Mouse (Mus musculus) embryonic stem cell, embryonic (primary cell): ENCODE results near the gene Rgs12.

ENCODE experiments used
- CTCF ChIA-PET, 4 experiments: fragments of 300-600 bp in 2 of 4; fragments of 350-600 bp in 2 of 4; sonication (Branson Sonifier 250); formaldehyde crosslinking; loops; one replicate each; lab custom pipeline; 2022; ENCODE audit warnings: inconsistent platforms in 2 of 4; lab: Charles Lee
- POLR2A ChIA-PET, 4 experiments: fragments of 300-600 bp in 2 of 4; fragments of 350-600 bp in 2 of 4; sonication (Branson Sonifier 250); formaldehyde crosslinking; loops; one replicate each; lab custom pipeline; 2022; ENCODE audit warnings: antibody characterized with exemption in 4 of 4, inconsistent platforms in 1 of 4; lab: Charles Lee

Rgs12 gene

DNA sequence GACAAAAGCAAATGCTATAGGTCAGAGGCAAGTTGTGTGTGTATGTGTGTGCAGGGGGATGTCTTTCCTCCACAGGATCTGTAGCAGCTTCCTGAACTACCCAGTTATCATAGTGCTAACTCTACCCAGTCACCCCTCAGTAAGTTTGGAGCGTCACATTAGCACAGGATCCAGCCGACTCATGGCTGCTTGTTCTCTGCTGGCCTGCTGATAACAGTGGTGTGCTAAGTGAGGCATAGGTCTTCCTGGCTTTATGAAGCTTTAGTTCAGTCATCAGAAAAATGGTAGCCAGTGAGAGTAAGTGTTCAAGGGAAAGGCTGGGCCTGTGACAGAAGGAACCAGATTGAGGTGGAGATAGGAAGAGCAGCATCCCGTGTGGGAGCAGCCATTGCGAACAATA, 25.3 kb upstream of the Rgs12 start:
- POLR2A ChIA-PET = no interaction called here
- CTCF ChIA-PET = no interaction called here

DNA sequence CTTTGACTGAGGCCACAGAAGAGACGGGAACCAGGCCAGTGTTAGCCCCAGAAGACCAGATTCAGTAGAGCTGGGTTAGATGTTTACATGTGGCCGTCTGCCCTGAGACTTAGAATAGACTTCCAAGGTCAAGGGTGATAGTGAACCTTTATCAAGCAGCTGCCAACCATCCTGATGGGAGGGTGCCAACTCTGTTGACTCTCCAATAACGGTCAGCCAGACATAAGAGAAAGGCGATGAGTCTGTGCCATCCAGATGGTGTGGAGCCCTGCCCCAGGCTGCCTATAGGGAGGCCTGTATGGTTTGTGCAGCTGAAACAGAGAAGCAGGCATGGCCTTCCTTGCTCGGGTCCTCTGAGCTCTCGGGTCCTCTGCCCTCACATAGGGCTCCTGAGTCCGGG, 24.7 kb upstream of the Rgs12 start:
- POLR2A ChIA-PET = no interaction called here
- CTCF ChIA-PET = no interaction called here

DNA sequence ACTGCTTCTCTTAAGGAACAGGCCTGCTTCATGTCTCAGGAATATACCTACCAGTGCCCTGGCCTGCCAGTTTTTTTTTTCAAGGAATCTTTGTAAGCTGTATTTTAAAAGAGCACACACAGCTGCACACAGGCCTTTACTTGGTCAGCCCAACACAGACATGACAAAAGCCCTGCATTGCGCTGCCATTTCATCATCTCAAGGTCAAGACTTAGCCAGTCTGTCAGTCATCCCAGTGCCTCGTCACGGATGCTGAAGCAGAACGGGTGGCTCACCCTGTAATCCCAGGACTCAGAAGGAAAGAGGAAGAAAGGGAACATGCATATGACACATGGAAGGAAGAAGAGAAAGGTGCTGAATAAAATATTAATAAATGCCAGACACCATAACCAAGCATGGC, 21.6 kb upstream of the Rgs12 start:
- ChIA-PET CTCF (interaction anchor here in 1 of 4 experiments (0.6 kb wide), 1 partner anchor 396 kb away, joined by 3 read pairs; no protein-coding TSS in a partner anchor), POLR2A (interaction anchor here in 1 of 4 experiments (1.2 kb wide), 1 partner anchor 21 kb away, joined by 4 read pairs; the partner anchor contains the start of gene Rgs12)

DNA sequence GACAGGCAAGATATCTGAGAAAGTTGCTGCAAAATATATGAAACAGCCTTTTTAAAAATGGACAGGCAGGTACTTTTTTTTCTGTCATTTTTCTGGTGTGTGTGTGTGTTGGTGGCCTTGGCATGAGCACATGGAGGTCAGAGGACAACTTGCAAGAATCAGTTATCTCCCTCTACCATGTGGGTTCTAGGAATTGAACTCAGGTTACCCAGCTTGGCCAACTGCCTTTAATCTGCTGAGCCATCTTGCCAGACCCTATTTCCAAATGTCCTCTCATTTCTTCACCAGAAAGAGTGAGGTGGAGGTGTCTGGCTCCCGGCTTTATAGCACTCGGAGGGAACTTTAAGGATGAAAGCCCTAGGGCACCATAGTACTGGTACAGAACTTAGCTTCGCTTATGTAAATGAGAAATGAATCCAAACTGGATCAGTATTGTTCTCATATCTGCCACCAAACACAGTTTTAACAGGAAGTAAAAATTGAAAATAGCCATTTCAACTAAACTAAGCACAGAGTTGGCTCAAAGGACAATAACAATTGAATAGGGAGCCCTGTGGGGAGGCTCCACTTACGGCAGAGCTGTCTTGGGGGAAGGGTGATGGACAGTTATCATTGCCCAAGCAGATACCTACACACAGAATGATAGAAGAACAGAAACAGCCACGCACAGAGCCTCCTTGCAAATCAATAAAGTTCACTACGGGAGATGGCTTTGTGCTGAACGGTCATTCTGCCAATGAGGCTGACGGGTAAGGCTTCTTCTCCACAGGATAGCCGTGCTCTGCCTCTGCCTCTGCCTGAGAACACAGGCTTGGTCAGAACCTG, 18.9 kb upstream of the Rgs12 start:
- CTCF ChIA-PET = interaction anchor here in 1 of 4 experiments (1.3 kb wide), 1 partner anchor 15 kb away, joined by 3 read pairs; no protein-coding TSS in a partner anchor
- POLR2A ChIA-PET = no interaction called here

DNA sequence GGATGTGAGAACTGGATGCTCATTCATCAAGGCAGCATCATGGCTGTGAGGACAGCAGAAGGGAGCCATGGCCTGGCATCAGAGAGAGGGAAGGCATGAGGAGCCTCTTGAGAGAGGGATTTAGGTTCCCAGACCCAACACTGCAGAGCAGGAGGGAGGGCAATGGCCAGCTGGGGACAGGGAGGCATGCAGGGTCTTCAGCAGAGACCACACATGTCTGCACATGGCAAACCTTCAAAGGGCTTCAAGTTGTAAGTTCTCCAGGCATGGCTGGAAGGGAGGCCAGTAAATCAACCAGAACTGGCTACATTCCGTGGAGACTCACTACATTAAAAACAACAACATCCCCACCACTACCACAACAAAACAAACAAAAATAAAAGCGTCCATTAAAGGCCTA, 18.2 kb upstream of the Rgs12 start:
- POLR2A ChIA-PET = interaction anchor here in 2 of 4 experiments (0.8 to 1.2 kb wide), 2 partner anchors 18 to 734 kb away, joined by 3 to 5 read pairs; partner anchors contain the start of gene Rgs12 (in 1 of the 2)
- CTCF ChIA-PET = interaction anchor here in 1 of 4 experiments (1.3 kb wide), 1 partner anchor 15 kb away, joined by 3 read pairs; no protein-coding TSS in a partner anchor

DNA sequence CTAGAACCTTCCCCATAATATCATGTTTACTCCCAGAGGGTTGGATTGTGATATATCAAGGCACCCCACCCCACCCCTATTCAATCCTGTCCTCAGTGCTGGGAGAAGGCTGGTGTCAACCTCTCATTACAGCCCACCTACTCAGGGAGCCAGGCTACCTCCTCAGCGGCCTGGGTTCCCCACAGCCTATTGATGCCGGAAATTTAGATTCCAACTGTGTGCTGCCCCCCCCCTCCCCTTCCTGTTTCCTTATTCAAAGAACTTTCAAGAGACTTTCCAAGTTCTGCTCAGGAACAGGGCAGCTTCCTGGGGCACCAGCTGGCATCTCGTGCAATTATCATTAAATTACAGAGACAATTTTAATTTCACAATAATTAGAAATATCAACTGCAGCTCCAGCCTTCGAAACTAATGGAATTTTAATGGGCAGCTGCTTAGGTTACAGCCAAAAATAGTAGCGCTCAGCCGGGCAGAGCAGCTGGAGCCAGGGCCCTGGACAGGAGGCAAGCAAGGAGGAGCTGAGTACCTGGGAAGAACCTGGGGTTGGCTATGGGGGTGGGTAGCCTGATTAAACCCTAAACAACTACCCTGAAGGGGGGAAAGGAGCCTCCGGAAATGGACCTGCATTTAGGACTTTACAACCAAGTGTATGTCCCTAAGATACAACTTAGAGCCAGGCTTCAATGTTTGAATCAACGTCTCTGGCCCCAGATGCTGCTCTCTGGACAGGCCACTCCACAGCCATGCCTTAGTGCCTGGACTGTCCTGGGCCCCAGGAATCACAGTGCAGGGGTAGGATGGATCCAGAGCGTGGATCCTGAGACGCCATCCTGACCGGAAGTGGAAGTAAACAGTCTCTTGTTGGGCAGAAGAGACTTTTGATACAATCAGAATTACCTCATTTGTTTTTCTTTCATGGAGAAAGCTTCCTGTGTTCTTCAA, 17.5 kb upstream of the Rgs12 start:
- CTCF ChIA-PET = interaction anchor here in 2 of 4 experiments (1.3 to 1.4 kb wide), 3 partner anchors 16 to 111 kb away, joined by 3 to 4 read pairs (median 3); partner anchors contain the start of gene Hgfac (in 1 of the 2)
- POLR2A ChIA-PET = interaction anchor here in 3 of 4 experiments (0.6 to 1.3 kb wide), 8 partner anchors 12 to 733 kb away, joined by 3 to 6 read pairs (median 4); partner anchors contain the start of gene Rgs12 (in 2 of the 3)

DNA sequence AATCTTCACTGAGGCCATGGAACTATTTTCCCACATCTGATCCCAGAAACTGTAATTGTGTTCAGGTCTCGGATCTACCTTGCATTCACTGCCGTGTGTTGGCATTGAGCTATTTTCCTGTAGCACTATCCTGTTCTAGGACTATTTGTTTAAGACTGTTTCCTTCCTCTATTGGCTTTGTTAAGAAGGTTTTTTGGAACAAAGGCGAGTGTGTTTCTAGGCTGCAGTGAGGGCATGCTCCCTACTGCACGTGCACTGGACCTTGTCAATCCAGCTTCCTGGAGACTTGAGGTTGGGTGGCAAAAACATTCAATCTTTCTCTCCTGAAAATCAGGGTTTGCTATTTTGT, 16.8 kb upstream of the Rgs12 start:
- POLR2A ChIA-PET = interaction anchor here in 3 of 4 experiments (0.8 to 1.3 kb wide), 6 partner anchors 11 to 171 kb away, joined by 3 to 6 read pairs (median 4); partner anchors contain the start of gene Rgs12 (in 2 of the 3)
- CTCF ChIA-PET = interaction anchor here in 3 of 4 experiments (0.7 to 1.4 kb wide), 3 partner anchors 109 to 254 kb away, joined by 3 to 4 read pairs (median 3); partner anchors contain the start of gene Hgfac (in 1 of the 3)

DNA sequence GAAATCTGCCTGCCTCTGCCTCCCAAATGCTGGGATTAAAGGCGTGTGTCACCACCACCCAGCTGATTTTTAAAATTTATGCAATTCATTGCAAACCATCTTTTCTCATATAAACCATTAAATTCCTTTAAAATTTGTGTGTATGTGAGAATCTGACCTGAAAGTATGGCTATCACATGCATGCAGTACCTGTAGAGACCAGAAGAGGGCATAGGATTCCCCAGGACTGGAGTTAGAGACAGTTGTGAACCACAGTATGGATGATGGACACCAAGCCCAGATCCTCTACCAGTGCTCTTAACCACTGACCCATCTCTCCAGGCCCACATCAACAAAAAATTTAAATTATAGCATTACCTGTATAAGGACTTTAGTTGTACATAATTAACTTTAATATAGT, 15.8 kb upstream of the Rgs12 start:
- CTCF ChIA-PET = interaction anchor here in 3 of 4 experiments (0.6 to 1.4 kb wide), 6 partner anchors 8 to 1084 kb away, joined by 3 to 5 read pairs (median 3); partner anchors contain the start of genes Hgfac (in 1 of the 3) and Rgs12 (in 1 of the 3)
- POLR2A ChIA-PET = interaction anchor here in 1 of 4 experiments (0.6 to 1.2 kb wide), 2 partner anchors 10 to 176 kb away, joined by 3 read pairs; no protein-coding TSS in a partner anchor

DNA sequence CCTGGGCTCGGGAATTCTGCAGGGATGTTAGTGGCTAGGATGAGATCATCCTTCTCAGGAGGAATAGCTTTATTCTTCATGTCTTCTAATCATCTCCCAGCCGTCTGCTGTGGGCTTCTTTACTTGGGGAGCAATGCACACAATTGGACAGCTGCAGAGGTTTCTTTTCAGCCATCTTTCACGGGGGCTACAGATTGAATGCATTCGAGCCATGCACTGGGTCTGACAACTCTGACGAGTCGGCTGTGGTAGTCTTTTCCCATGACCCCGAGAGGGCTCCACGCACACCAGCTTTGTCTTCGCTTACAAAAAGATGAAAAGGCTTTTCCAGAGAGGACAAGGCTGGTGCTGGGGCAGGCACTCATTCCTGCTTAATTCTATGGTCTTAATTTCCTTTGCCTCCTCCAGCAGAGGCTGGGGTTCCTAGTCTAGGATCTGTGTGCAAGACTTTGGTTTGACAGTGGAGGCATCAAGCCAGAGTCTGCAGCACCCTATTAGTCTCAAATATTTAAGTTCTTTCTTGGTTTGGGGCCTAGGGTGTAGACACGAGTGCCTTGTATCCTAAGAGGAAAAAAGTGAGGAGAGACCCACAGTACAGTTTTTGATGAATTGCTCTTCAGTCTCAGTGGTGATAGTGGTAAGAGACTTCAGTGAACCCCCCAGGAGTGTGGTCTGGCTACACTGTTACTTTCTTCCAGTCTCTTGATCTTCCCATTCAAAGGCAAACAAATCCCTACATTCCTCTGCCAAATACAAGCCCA, 7.4 kb upstream of the Rgs12 start:
- ChIA-PET CTCF (interaction anchor here in 2 of 4 experiments (0.5 to 0.9 kb wide), 3 partner anchors 9 to 264 kb away, joined by 3 to 8 read pairs (median 4); no protein-coding TSS in a partner anchor), POLR2A (no interaction called here)

DNA sequence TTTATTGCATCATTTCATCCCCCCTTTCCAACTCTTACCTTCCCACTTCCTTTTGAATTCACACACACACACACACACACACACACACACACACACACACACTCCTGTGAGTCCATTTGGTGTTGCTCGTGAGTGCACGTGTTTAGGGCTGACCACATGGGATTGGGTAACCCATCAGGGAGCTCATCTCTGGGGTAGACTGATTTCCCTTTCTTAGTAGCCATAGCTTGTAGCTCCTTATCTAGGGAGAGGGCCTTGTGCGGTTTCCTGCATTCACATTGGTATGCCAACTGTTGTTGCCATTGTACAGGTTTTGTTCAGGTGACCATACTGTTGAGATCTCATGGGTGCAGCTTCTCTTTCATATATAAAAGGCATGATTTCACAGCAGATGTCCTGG, 5.8 kb upstream of the Rgs12 start:
- POLR2A ChIA-PET = interaction anchor here in 2 of 4 experiments (0.6 to 1.3 kb wide), 5 partner anchors 11 to 161 kb away, joined by 3 to 4 read pairs (median 3); no protein-coding TSS in a partner anchor
- CTCF ChIA-PET = interaction anchor here in 2 of 4 experiments (0.7 to 0.9 kb wide), 2 partner anchors 185 to 795 kb away, joined by 3 read pairs; no protein-coding TSS in a partner anchor

DNA sequence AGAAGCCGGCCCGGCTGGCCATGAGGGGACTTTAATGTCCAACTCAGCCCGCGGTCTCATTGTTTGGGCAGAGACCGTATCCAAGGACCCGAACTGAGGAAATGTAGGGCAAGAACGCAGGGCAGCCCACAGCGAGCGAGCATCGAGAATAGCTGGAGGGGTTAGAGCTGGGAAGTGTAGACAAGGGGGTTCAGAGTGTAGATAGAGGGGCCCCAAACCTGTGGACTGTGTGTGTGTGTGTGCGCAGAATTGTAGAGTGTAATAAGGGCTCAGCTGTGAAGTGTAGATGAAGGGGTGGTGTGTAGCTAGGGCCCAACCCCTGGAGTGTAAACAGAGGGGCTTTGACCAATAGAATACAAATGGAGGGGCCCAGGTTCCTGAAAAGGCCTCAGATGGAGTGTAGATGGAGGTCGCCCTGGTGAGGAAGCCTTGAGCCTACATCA, 545 bp downstream of the Rgs12 start:
- CTCF ChIA-PET = interaction anchor here in 3 of 4 experiments (0.6 to 2.6 kb wide), 17 partner anchors 17 to 1165 kb away, joined by 3 to 9 read pairs (median 5); no protein-coding TSS in a partner anchor
- POLR2A ChIA-PET = interaction anchor here in 3 of 4 experiments (0.6 to 2.7 kb wide), 40 partner anchors 10 to 1298 kb away, joined by 3 to 37 read pairs (median 5); partner anchors contain the start of genes Grk4 (in 3 of the 3), Lrpap1 (in 3 of the 3), Nop14 (in 3 of the 3) and Fam193a (in 1 of the 3)

DNA sequence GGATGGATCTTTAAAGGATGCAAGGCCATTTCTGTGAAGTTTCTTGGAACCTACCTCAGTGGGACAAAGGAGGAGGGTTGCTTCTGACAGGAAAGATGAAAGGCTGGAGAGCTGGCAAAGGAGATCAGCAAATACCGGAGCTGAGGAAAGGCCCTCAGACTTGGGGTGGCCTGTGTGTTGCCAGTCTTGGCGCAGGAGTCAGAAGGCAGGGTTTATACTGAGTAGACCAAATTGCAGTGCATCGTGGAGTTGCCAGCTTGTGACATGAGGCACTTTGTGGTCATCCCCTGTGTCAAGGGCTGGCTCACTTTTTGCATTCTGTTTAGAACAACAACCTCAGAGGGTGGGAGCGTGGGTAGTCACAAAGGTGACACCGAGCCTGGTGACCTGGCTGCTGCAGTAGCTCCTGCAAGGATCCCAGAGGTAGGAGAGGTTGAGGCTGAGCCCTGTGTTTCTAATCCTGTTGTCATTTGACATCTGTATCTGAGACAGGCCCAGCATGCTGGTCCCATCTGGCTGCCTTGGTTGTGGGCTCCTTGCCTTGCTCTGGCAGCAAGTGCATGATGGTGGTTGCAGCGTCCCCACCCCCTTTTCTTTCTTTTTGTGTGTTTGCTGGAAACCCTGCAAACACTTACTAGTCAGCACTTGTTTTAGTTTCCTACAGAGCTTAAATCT, 1.4 kb downstream of the Rgs12 start:
- ChIA-PET CTCF (interaction anchor here in 2 of 4 experiments (2.1 to 2.6 kb wide), 2 partner anchors 35 to 39 kb away, joined by 7 read pairs; no protein-coding TSS in a partner anchor), POLR2A (interaction anchor here in 3 of 4 experiments (0.7 to 2.7 kb wide), 8 partner anchors 10 to 624 kb away, joined by 3 to 37 read pairs (median 10); partner anchors contain the start of genes Lrpap1 (in 2 of the 3), Grk4 (in 1 of the 3), Nop14 (in 1 of the 3) and Trmt44 (in 1 of the 3))

DNA sequence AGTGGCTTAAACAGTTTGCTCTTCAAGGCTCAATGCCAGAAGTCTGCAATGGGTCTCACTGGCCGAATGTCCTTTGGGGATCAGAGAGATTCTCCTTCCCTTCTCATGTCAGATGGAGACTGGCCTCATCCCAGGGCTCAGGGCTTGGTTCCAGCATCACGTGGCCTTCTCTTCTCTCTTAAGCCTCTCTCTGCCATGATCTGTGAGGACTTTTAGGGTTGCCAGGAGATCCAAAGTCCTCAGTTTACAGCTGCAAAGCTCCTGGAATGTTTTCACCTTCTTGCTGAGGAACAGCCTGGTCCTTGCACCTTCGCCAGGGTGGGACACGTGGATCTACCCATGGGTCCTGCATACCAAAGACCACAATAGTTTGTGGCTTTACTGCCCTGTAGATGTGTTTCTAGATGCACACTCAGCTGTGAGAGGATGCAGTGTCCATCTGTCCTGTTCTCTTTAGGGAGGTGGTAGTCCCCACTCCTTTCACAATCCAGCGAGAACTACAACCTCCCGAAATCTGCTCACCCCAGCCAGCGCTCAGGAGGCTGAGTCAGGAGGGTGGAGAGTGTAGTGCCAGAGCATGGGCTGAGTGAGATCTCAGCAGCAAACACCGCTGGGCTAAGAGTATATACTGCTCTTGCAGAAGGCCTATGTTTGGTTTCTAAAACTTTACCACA, 2.1 kb downstream of the Rgs12 start:
- ChIA-PET POLR2A (interaction anchor here in 3 of 4 experiments (0.7 to 2.6 kb wide), 7 partner anchors 12 to 624 kb away, joined by 3 to 11 read pairs (median 3); partner anchors contain the start of gene Trmt44 (in 1 of the 3)), CTCF (no interaction called here)

DNA sequence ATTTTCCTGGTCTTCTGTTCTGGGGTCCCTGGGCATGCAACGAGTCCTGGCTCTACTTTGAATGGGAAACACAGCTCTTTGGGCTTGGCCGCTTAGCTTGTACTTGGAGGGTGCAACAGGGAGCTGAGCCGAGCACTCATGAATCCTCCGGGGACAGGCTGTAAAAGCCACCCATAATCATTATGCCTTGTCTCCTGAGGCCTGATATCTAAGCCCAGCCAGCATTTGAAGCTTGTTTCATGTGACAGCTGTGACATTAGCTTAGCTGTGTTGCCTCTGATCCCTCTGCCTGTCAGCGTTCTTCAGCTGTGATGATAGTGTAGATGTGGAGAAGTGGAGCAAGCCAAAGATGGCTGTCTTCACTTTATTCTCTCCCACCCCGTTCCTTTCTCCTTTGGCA, 5.3 kb downstream of the Rgs12 start:
- POLR2A ChIA-PET = interaction anchor here in 2 of 4 experiments (0.6 to 1.2 kb wide), 2 partner anchors 150 to 613 kb away, joined by 4 to 6 read pairs; no protein-coding TSS in a partner anchor
- CTCF ChIA-PET = no interaction called here

DNA sequence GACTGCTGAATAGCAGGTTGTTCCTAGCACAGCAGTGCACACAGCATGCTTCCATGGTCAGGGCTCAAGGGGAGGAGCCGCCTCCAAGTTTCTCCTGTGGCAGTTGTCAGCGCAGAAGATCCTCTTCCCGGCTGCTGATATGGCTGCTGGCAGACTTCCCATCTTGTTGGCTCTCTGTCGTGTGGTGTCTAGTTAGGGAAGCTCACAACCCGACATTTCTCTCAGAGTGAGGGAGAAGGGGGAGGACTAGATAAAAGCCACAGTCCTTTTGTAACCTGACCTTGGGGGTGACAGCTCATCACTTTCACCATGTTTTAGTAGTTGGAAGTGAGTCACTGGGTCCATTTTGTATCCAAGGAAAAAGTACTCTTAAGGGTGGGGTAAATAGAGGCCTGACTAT, 6.4 kb downstream of the Rgs12 start:
- ChIA-PET CTCF (interaction anchor here in 1 of 4 experiments (1.3 kb wide), 1 partner anchor 30 kb away, joined by 4 read pairs; no protein-coding TSS in a partner anchor), POLR2A (interaction anchor here in 1 of 4 experiments (1.2 kb wide), 1 partner anchor 149 kb away, joined by 4 read pairs; no protein-coding TSS in a partner anchor)
